Mouse (Mus musculus) kidney, embryonic 15.5 days (tissue): ENCODE measurements around the gene Tjp2. TPM values are rescaled to one million over a fixed set of nuclear protein-coding genes. Genes with fewer than 3 reads are reported as not detected.
"Not testable (repeated sequence)": the region's sequence is repeated elsewhere in the genome, so short reads cannot be mapped to it uniquely, and the experiment has no call there.

Source experiments
- ATAC-seq: fragments of 200-750 bp; cut with Nextera tagmentation; replicated peaks from 2 replicates; pipeline ENCODE4 v1.8.0; 2017; ENCODE audit warnings: moderate TSS enrichment; ENCODE audit not compliant: low FRiP score
- H3K27ac ChIP-seq: fragments of 300-500 bp; sonication (generic); 2 replicates; pipeline ENCODE4 v1.5.1; 2015; ENCODE audit warnings: mild to moderate bottlenecking, inconsistent platforms
- H3K27me3 ChIP-seq: fragments of 300-500 bp; sonication (generic); 2 replicates; pipeline ENCODE4 v1.6.1; 2015; ENCODE audit warnings: inconsistent platforms
- H3K36me3 ChIP-seq: fragments of 300-500 bp; sonication (generic); 2 replicates; pipeline ENCODE4 v1.6.1; 2015; ENCODE audit warnings: inconsistent platforms
- H3K4me1 ChIP-seq: fragments of 300-500 bp; sonication (generic); 2 replicates; pipeline ENCODE4 v1.6.1; 2015; ENCODE audit warnings: inconsistent platforms
- H3K4me2 ChIP-seq: fragments of 300-500 bp; sonication (generic); 2 replicates; pipeline ENCODE4 v1.6.1; 2015; ENCODE audit warnings: moderate library complexity, mild to moderate bottlenecking, inconsistent platforms
- H3K4me3 ChIP-seq: fragments of 300-500 bp; sonication (generic); replicated peaks from 2 replicates; pipeline ENCODE4 v1.5.1; 2015; ENCODE audit warnings: mild to moderate bottlenecking, inconsistent platforms
- H3K9ac ChIP-seq: fragments of 300-500 bp; sonication (generic); 2 replicates; pipeline ENCODE4 v1.6.1; 2015; ENCODE audit warnings: mild to moderate bottlenecking, inconsistent platforms
- H3K9me3 ChIP-seq: fragments of 300-500 bp; sonication (generic); replicated peaks from 2 replicates; pipeline ENCODE4 v1.6.1; 2016; ENCODE audit warnings: inconsistent platforms
- WGBS: fragments of 180-500 bp; shearing (Covaris S2); methylation state at CpG from one replicate; pipeline ENCODE4 v1.1.7; 2015; ENCODE audit warnings: mixed read lengths; 5-methylcytosine and 5-hydroxymethylcytosine counted together
- polyA plus RNA-seq: library from polyadenylated mRNA; unstranded; fragments of >200 nt; fragmentation: Nextera tagmentation; extraction: Ambion mirVana; gene quantifications from 2 replicates; pipeline ENCODE4 v1.2.1, GENCODE M21; 2015

The Tjp2 gene
- polyA plus RNA-seq, 1 experiment from 2014 or later = 31.3 TPM

- H3K27me3 ChIP-seq = no peaks in the 10 kb centered on the region
Measured at GRCm38 (mm10) chr19:24107707-24108106, 117.1 kb downstream of the Tjp2 start.

DNA sequence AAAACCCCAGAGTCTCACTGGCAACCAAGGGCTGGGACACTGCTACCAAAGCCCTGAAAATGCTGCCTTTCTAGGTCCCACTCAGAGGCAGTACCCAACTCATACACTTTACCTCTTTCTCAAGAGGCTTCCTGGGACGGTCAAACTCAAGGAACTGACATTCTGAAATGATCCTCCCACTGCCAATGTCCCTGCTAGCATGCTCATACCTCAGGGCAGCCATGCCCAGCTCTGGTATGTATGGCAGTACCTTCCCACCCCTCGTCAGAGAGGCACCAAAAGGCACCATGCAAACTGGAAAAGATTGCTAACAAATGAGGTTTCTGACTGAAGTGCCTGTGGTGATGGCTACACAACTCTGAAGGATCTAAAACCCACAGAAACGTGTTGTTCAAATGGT lies 121.0 kb downstream of the Tjp2 start:
- H3K4me3 ChIP-seq = no peak overlapping the region
- no peak for ATAC-seq
- H3K4me1 ChIP-seq = 0 out of 2 replicates have a peak, but pooled peaks cover 5% of the 10 kb centered on the region
- peaks cover 38% of the 10 kb centered on the region for H3K36me3 ChIP-seq
- H3K27ac ChIP-seq = no peak overlapping the region
- WGBS = 72% methylated on average over 3 of the region's 3 CpGs
- no peaks in the 10 kb centered on the region for H3K9me3 ChIP-seq
- no peaks in the 10 kb centered on the region for H3K27me3 ChIP-seq
- no peak overlapping the region for H3K4me2 ChIP-seq
- no peak overlapping the region for H3K9ac ChIP-seq

More at GRCm38 (mm10) chr19:24107707-24108106, 117.1 kb downstream of the Tjp2 start:
- no peak for ATAC-seq
- no peak overlapping the region for H3K4me2 ChIP-seq
- 96% methylated on average over 12 of the region's 12 CpGs for WGBS
- no peak overlapping the region for H3K4me3 ChIP-seq
- H3K4me1 ChIP-seq = no peaks in the 10 kb centered on the region
- no peaks in the 10 kb centered on the region for H3K9me3 ChIP-seq
- no peak overlapping the region for H3K27ac ChIP-seq
- H3K9ac ChIP-seq = no peak overlapping the region
- peaks cover 56% of the 10 kb centered on the region for H3K36me3 ChIP-seq

DNA sequence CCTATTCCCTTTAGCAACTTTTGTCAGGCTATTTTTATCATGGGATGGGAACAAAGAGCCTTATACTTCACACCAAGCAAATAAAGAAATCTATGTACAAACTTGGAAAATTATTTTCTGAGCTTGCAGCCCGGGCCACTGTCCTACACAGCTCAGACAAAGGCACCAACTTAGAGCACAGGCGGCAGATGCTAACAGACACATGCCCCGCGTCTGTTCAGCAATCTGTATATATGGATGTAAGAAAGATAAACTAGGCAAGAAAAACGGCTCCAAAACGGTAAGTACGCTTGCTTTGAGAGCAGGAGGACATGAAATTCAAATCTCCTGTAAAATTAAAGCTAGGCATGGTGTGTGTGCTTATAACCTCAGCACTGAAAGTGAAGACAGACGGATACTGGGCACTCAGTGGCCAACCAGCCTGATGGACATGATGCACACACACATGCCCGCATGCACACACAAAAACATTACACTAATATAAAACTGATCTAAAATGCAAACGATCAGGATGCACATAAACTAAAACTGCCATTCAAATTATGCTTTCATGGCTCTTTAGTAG lies 122.2 kb downstream of the Tjp2 start:
- Histone ChIP-seq H3K9me3 (no peaks in the 10 kb centered on the region), H3K4me2 (no peak overlapping the region), H3K9ac (no peak overlapping the region), H3K27me3 (no peaks in the 10 kb centered on the region), H3K27ac (no peak overlapping the region), H3K4me3 (no peak overlapping the region), H3K4me1 (peaks cover 12% of the 10 kb centered on the region), H3K36me3 (peaks cover 37% of the 10 kb centered on the region)
- 93% methylated on average over 10 of the region's 10 CpGs for WGBS
- ATAC-seq = no peak

GRCm38 (mm10) chr19:24101183-24101582 lies 123.6 kb downstream of the Tjp2 start:
- ATAC-seq = no peak
- H3K4me2 ChIP-seq = no peak overlapping the region
- H3K4me3 ChIP-seq = no peak overlapping the region
- H3K27me3 ChIP-seq = no peaks in the 10 kb centered on the region
- no peaks in the 10 kb centered on the region for H3K9me3 ChIP-seq
- no peak overlapping the region for H3K27ac ChIP-seq
- peaks cover 42% of the 10 kb centered on the region for H3K36me3 ChIP-seq
- H3K9ac ChIP-seq = no peak overlapping the region
- WGBS = 85% methylated on average over 6 of the region's 6 CpGs
- H3K4me1 ChIP-seq = peaks cover 12% of the 10 kb centered on the region

DNA sequence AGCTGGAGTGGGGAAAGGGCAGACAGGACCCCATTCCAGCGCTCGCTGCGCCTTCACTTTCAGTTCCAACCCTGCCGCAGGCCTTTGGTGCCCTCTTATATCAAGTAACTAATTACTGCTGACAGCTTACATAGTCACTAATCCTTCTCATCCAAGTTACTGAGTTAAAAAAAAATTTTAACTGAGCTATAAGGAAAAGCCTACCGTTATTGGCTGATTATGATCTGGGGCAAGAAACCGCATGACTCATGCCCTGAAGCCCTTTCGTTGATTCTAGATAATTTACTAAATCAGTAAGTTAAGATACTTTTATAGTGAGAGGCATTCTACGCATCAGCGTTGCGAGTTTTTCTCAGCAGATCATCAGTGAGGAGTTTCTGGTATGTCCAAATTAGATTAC lies 126.1 kb downstream of the Tjp2 start:
- WGBS = 73% methylated on average over 10 of the region's 10 CpGs

GRCm38 (mm10) chr19:24097666-24098455 lies 127.0 kb downstream of the Tjp2 start:
- no peak for ATAC-seq
- H3K9me3 ChIP-seq = no peaks in the 10 kb centered on the region
- no peak overlapping the region for H3K27ac ChIP-seq
- no peak overlapping the region for H3K4me2 ChIP-seq
- H3K27me3 ChIP-seq = no peaks in the 10 kb centered on the region
- peaks cover 64% of the 10 kb centered on the region for H3K36me3 ChIP-seq
- WGBS = 77% methylated on average over 16 of the region's 16 CpGs
- H3K4me3 ChIP-seq = no peak overlapping the region
- peaks cover 12% of the 10 kb centered on the region for H3K4me1 ChIP-seq
- no peak overlapping the region for H3K9ac ChIP-seq

More for the DNA sequence above, 126.1 kb downstream of the Tjp2 start:
- H3K4me2 ChIP-seq = no peak overlapping the region
- no peak overlapping the region for H3K9ac ChIP-seq
- no peaks in the 10 kb centered on the region for H3K9me3 ChIP-seq
- no peak overlapping the region for H3K4me3 ChIP-seq
- H3K4me1 ChIP-seq = peaks cover 12% of the 10 kb centered on the region
- H3K36me3 ChIP-seq = peaks cover 64% of the 10 kb centered on the region
- H3K27ac ChIP-seq = no peak overlapping the region
- ATAC-seq = no peak
- H3K27me3 ChIP-seq = no peaks in the 10 kb centered on the region

DNA sequence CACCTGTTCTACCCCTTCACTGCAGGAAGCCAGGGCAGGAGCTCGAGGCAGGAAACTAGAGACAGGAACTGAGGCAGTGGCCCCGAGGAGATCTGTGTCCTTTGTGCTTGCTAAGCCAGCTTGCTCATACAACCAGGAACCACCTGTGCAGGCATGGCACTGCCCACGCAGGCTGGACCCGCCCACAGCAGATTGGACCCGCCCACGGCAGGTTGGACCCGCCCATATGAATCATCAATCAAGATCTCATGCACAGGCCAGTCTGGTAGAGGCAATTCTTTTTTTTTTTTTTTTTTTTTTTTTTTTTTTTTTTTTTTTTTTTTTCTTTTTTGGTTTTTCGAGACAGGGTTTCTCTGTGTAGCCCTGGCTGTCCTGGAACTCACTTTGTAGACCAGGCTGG lies 132.8 kb downstream of the Tjp2 start:
- peaks cover 34% of the 10 kb centered on the region for H3K36me3 ChIP-seq
- not testable (repeated sequence) for H3K9ac ChIP-seq, H3K9me3 ChIP-seq, H3K27ac ChIP-seq, H3K4me2 ChIP-seq, H3K4me3 ChIP-seq, ATAC-seq, H3K4me1 ChIP-seq, H3K27me3 ChIP-seq
- 72% methylated on average over 8 of the region's 8 CpGs for WGBS

- H3K4me1 ChIP-seq = no peaks in the 10 kb centered on the region
- no peak overlapping the region for H3K27ac ChIP-seq
- H3K36me3 ChIP-seq = peaks cover 18% of the 10 kb centered on the region
- no peak for ATAC-seq
- 70% methylated on average over 2 of the region's 2 CpGs for WGBS
- H3K4me2 ChIP-seq = no peak overlapping the region
- no peak overlapping the region for H3K4me3 ChIP-seq
- H3K9ac ChIP-seq = no peak overlapping the region
- no peaks in the 10 kb centered on the region for H3K9me3 ChIP-seq
- H3K27me3 ChIP-seq = no peaks in the 10 kb centered on the region
Measured at GRCm38 (mm10) chr19:24090366-24090765, 134.5 kb downstream of the Tjp2 start.

DNA sequence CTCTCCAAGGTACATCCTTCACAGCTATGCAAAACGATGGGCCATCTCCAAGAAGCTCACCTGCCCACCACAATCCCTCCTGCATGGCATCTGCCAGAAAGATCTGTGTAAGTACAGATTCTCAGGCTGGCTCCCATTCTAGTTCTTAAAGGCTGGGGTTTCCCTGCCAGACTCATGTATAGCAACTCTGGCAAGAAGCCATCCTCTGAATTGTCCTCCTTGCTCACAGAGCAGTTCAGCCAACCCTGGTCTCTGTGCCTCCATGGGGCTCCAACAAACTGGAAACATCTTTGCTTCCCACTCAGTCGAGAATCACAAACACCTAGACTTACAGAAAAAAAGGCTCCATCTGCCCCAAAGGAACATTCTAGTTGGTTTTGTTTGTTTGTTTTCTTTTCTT lies 139.5 kb downstream of the Tjp2 start:
- no peaks in the 10 kb centered on the region for H3K36me3 ChIP-seq

DNA sequence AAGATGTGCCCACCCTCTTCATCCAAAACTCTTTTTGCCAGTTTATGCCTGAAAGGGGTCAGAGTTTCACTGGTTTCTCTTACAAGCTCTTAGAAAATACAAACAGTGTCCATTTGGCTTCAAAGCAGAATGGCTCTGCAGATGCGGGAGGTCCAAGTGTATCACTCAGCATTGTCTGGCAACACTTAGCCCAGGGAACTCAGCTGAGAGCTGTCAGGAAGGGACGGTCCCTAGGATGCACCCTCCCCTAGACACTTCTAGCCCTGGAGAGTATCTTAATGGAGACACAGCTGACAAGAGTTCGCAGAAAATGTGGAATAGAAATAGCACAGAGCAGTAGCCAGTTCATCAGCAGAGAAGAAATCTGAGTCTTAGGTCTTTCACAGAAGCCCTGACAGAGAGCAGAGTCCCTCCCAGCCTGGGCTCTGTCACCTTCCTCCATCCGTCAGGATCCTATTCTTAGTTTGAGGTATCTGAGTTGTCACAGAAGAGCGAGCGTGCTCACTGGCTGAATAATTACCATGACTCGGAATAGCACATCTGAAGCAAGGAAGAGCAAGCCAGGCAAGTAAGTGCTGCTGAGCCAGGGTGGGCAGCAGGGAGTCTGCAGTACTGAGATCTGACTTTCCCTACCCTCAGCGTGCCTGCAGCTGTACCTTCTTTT lies 144.3 kb downstream of the Tjp2 start:
- no peak overlapping the region for H3K4me3 ChIP-seq
- peaks cover 7% of the 10 kb centered on the region; the same call in 1 of the 2 replicates for H3K4me1 ChIP-seq
- WGBS = 22% methylated on average over 8 of the region's 8 CpGs
- H3K27ac ChIP-seq = no peak overlapping the region; the same call in 1 of the 2 replicates
- H3K9me3 ChIP-seq = no peaks in the 10 kb centered on the region
- ATAC-seq = peak; percentile 25; the same call in 1 of the 2 replicates
- H3K4me2 ChIP-seq = no peak overlapping the region
- H3K27me3 ChIP-seq = no peaks in the 10 kb centered on the region
- H3K9ac ChIP-seq = no peak overlapping the region
- H3K36me3 ChIP-seq = no peaks in the 10 kb centered on the region

More for the DNA sequence above, 139.5 kb downstream of the Tjp2 start:
- ATAC-seq = no peak
- Histone ChIP-seq H3K4me2 (no peak overlapping the region), H3K4me3 (no peak overlapping the region), H3K27me3 (no peaks in the 10 kb centered on the region), H3K4me1 (peaks cover 5% of the 10 kb centered on the region; the same call in 1 of the 2 replicates), H3K27ac (no peak overlapping the region), H3K9ac (no peak overlapping the region), H3K9me3 (no peaks in the 10 kb centered on the region)
- 85% methylated on average over 2 of the region's 2 CpGs for WGBS

GRCm38 (mm10) chr19:24077658-24078057 lies 147.2 kb downstream of the Tjp2 start:
- Histone ChIP-seq H3K4me3 (no peak overlapping the region), H3K9ac (no peak overlapping the region), H3K9me3 (no peaks in the 10 kb centered on the region), H3K36me3 (no peaks in the 10 kb centered on the region), H3K27me3 (no peaks in the 10 kb centered on the region), H3K4me1 (peaks cover 7% of the 10 kb centered on the region; the same call in 1 of the 2 replicates), H3K27ac (no peak overlapping the region), H3K4me2 (no peak overlapping the region)
- 97% methylated on average over 3 of the region's 3 CpGs for WGBS
- ATAC-seq = no peak

- WGBS = 90% methylated on average over 7 of the region's 7 CpGs
- H3K4me2 ChIP-seq = no peak overlapping the region
- H3K27ac ChIP-seq = no peak overlapping the region
- H3K36me3 ChIP-seq = no peaks in the 10 kb centered on the region
- H3K4me3 ChIP-seq = no peak overlapping the region
- peaks cover 7% of the 10 kb centered on the region; the same call in 1 of the 2 replicates for H3K4me1 ChIP-seq
- no peak overlapping the region for H3K9ac ChIP-seq
- no peak for ATAC-seq
- no peaks in the 10 kb centered on the region for H3K9me3 ChIP-seq
- H3K27me3 ChIP-seq = no peaks in the 10 kb centered on the region
Measured at GRCm38 (mm10) chr19:24076536-24076935, 148.3 kb downstream of the Tjp2 start.
